Mouse (Mus musculus): ENCODE results near the gene Agtpbp1.

DNA sequence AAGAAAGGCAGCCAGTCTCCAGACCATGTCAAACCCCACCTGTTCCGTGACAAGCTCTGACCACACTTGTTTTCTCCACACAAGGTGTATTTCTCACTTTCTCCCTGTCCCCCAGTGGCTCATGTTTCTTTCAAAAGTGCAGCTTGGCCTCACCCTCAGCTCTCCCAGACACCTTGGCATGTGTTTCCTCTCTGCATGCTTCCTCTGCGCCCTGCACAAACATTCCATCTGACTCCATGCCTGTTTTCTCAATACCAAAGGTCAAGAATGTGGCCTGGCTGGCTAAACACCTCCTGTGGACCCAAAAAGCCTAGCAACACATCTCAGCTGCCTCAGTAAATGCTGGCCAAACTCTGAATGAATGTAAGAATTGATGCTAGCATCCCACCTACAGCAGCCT lies 132.0 kb downstream of the Agtpbp1 start:
- TF ChIP-seq POLR2A (IDR thresholded peaks at IDR 0.05; ENCODE audit: low read depth, low read length): no peak
- TF ChIP-seq CTCF (IDR thresholded peaks at IDR 0.05; ENCODE audit: extremely low read depth, insufficient read depth, insufficient read length, insufficient replicate concordance): no peak
